Mouse (Mus musculus) neural tube, embryonic 11.5 days (tissue): Measurements from ENCODE around the gene Tpsg1. TPM values are rescaled to one million over a fixed set of nuclear protein-coding genes. Genes with fewer than 3 reads are reported as not detected.

Experiments
- ATAC-seq: fragments of 200-750 bp; cut with Nextera tagmentation; 2 replicates; pipeline ENCODE4 v1.8.0; 2017; ENCODE audit warnings: moderate number of reproducible peaks, mild to moderate bottlenecking, moderate TSS enrichment, moderate library complexity; ENCODE audit not compliant: insufficient read depth, low FRiP score, low TSS enrichment
- DNase-seq: peaks from one replicate; pipeline ENCODE4 v3.0.0-alpha.2; 2015; ENCODE audit warnings: low spot score
- H3K27ac ChIP-seq: fragments of 300-500 bp; sonication (generic); 2 replicates; pipeline ENCODE4 v1.5.1; 2014; ENCODE audit warnings: low read depth, mild to moderate bottlenecking, low read length
- H3K27me3 ChIP-seq: fragments of 300-500 bp; sonication (generic); 2 replicates; pipeline ENCODE4 v1.6.1; 2014; ENCODE audit warnings: mild to moderate bottlenecking, low read length, mixed read lengths; ENCODE audit not compliant: control insufficient read depth, insufficient read depth
- H3K36me3 ChIP-seq: fragments of 300-500 bp; sonication (generic); 2 replicates; pipeline ENCODE4 v1.6.1; 2014; ENCODE audit warnings: mild to moderate bottlenecking, low read length, moderate library complexity, mixed read lengths; ENCODE audit not compliant: control insufficient read depth, insufficient read depth
- H3K4me1 ChIP-seq: fragments of 300-500 bp; sonication (generic); 2 replicates; pipeline ENCODE4 v1.6.1; 2014; ENCODE audit warnings: low read length, mixed read lengths; ENCODE audit not compliant: control insufficient read depth, insufficient read depth
- H3K4me2 ChIP-seq: fragments of 300-500 bp; sonication (generic); 2 replicates; pipeline ENCODE4 v1.6.1; 2014; ENCODE audit warnings: low read depth, mild to moderate bottlenecking, moderate library complexity
- H3K4me3 ChIP-seq: fragments of 300-500 bp; sonication (generic); 2 replicates; pipeline ENCODE4 v1.5.1; 2014; ENCODE audit warnings: low read depth, low read length
- H3K9ac ChIP-seq: fragments of 300-500 bp; sonication (generic); 2 replicates; pipeline ENCODE4 v1.6.1; 2014; ENCODE audit warnings: mild to moderate bottlenecking, low read length
- H3K9me3 ChIP-seq: fragments of 300-500 bp; sonication (generic); 2 replicates; pipeline ENCODE4 v1.6.1; 2016; ENCODE audit warnings: low read length; ENCODE audit not compliant: control insufficient read depth
- WGBS: fragments of 180-500 bp; shearing (Covaris S2); extraction: QIAGEN DNeasy Blood & Tissue Kit; methylation state at CpG from one replicate; pipeline ENCODE4 v1.1.7; 2014; 5-methylcytosine and 5-hydroxymethylcytosine counted together
- polyA plus RNA-seq: library from polyadenylated mRNA; unstranded; fragments of >200 nt; fragmentation: Nextera tagmentation; extraction: Ambion mirVana; gene quantifications from 2 replicates; pipeline ENCODE4 v1.2.1, GENCODE M21; 2014

The Tpsg1 gene
- polyA plus RNA-seq, 1 experiment from 2014 or later: 0.37 TPM

DNA sequence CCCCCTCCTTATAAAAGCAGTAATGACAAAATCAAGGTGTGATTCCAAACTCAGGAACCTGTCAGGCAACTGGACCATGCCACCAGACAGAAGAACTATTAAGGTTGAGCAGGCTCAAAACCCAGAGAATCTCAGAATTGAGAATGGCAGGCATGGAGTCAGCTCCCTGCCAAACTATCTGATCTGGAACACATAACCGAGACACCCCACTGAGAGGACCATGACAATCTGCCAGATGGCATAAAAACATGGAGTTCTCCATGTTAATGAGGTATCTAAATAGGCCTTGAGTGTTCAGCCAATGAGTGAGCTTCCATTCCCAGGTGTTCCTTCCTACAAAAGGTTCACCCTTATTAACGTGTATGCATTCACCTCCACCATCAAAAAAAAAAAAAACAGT is 7.8 kb upstream of the Tpsg1 start:
- no peak for DNase-seq
- no peak overlapping the region for H3K4me3 ChIP-seq
- H3K27ac ChIP-seq: no peak overlapping the region
- 71% methylated on average over 2 of the region's 2 CpGs for WGBS
- no peaks in the 10 kb centered on the region for H3K9me3 ChIP-seq
- H3K4me2 ChIP-seq: no peak overlapping the region
- H3K36me3 ChIP-seq: no peaks in the 10 kb centered on the region
- H3K9ac ChIP-seq: no peak overlapping the region
- no peaks in the 10 kb centered on the region for H3K4me1 ChIP-seq
- no peaks in the 10 kb centered on the region for H3K27me3 ChIP-seq
- no peak for ATAC-seq

DNA sequence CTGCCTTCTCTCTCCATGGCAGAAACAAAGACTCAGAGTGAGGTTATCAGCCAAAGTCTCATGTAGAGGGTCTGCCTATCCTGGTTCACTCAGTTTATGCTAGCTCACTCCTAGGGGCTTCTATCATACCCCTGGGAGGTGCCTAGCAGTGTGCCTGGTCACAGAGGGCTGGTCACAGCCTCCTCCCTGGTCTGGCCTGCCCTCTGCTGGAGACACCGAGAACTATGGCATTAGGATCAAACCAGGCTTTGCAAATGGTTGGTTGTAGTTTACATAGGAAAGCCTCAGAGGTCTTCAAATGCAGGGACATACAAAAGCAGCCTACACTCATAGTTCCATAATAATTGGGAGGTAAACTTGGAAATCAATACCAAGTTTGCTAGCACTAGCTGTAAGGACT is 5.3 kb upstream of the Tpsg1 start:
- Histone ChIP-seq H3K9me3 (no peaks in the 10 kb centered on the region), H3K27ac (no peak overlapping the region), H3K27me3 (no peaks in the 10 kb centered on the region), H3K36me3 (no peaks in the 10 kb centered on the region), H3K4me2 (no peak overlapping the region), H3K9ac (no peak overlapping the region), H3K4me1 (no peaks in the 10 kb centered on the region), H3K4me3 (no peak overlapping the region)
- WGBS: 10% methylated on average over 1 of the region's 1 CpGs
- no peak for ATAC-seq
- peak; percentile 38 for DNase-seq

DNA sequence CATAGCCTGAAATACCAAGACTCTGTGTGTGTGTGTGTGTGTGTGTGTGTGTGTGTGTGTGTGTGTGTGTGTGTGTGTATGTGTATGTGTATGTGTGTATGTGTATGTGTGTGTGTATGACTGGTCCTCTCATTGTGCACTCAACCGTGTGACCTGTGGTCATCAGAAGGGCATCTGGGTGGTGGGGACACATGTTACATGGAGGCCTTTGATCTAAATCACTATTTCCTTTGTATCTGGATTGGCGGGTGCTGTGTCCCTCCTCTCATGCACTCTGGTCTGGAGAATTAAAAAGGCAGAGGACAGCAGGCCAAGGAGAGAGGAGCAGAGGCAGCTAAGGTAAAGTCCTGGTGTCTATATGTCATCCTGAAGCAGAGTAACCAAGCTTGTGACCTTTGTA is 3.1 kb upstream of the Tpsg1 start, which contains the start of gene Tpsb2:
Gene Tpsb2, plus strand, starts transcription at position 301 of the 400 bp plus-strand sequence.
- no peak for DNase-seq
- no peaks in the 10 kb centered on the region for H3K4me1 ChIP-seq
- no peak within 1 kb of the TSS for H3K4me3 ChIP-seq
- H3K36me3 ChIP-seq: no peaks in the 10 kb centered on the region
- H3K27me3 ChIP-seq: no peaks in the 10 kb centered on the region
- no peaks in the 10 kb centered on the region for H3K9me3 ChIP-seq
- no peak within 1 kb of the TSS for H3K27ac ChIP-seq
- no peak within 1 kb of the TSS for H3K4me2 ChIP-seq
- WGBS: 76% methylated on average over 2 of the region's 2 CpGs
- no peak within 1 kb of the TSS for H3K9ac ChIP-seq
- no peak for ATAC-seq

DNA sequence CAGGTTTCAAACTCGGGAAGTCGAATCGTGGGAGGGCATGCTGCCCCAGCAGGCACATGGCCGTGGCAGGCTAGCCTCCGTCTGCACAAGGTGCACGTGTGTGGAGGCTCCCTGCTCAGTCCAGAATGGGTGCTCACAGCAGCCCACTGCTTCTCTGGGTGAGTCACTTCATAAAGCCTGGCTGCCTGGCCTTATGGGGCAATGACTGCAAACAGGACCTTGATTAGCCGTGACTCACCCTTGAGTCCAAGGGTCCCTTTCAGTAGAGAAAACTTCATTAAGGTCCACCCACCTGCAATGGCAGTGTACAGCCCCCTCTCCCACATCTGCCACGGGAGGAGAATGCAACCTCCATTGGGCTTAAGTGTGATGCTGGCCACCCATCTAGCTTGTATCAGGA is 3.4 kb downstream of the Tpsg1 start:
- H3K9ac ChIP-seq: no peak overlapping the region
- no peak overlapping the region for H3K27ac ChIP-seq
- 80% methylated on average over 8 of the region's 8 CpGs for WGBS
- no peaks in the 10 kb centered on the region for H3K9me3 ChIP-seq
- H3K27me3 ChIP-seq: no peaks in the 10 kb centered on the region
- no peak overlapping the region for H3K4me2 ChIP-seq
- DNase-seq: no peak
- ATAC-seq: no peak
- no peaks in the 10 kb centered on the region for H3K36me3 ChIP-seq
- H3K4me3 ChIP-seq: no peak overlapping the region
- H3K4me1 ChIP-seq: no peaks in the 10 kb centered on the region

DNA sequence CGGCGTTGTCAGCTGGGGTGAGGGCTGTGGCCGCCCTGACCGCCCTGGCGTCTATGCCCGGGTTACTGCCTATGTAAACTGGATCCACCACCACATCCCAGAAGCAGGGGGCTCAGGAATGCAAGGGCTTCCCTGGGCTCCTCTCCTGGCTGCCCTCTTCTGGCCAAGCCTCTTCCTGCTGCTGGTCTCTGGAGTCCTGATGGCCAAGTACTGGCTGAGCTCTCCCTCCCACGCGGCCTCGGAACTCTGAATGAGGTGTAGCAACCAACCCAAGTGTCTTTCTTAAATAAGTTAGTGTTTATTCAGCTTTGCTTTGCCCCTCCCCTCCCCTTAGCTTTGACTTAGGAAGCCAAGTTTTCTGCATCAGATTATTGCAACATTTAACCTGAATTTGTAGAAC is 4.9 kb downstream of the Tpsg1 start:
- H3K36me3 ChIP-seq: no peaks in the 10 kb centered on the region
- 45% methylated on average over 9 of the region's 9 CpGs for WGBS
- H3K4me3 ChIP-seq: no peak overlapping the region
- no peak overlapping the region for H3K4me2 ChIP-seq
- H3K9ac ChIP-seq: no peak overlapping the region
- H3K27ac ChIP-seq: no peak overlapping the region
- ATAC-seq (no peak), DNase-seq (peak; percentile 31)
- no peaks in the 10 kb centered on the region for H3K9me3 ChIP-seq
- no peaks in the 10 kb centered on the region for H3K27me3 ChIP-seq
- H3K4me1 ChIP-seq: no peaks in the 10 kb centered on the region

DNA sequence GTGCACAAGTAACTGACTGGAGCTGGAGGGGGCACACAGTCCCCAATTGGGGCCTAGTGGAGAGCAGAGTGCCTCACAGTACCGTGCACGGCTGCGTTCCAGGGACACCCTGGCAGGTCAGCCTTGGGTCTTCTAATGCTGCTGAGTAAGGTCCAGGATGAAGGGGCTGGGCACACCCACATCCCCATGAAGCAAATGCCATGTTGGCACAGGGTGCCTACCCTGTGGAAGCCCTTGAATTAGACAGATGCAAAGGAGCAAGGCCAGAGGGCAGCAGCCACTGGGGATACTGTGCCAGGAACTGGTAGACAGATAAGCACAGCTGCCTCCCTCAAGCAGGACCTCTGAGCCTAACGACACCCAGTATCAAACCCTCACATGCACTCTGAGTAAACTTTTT is 25.5 kb downstream of the Tpsg1 start:
- no peak for DNase-seq
- Histone ChIP-seq H3K27ac (no peak overlapping the region), H3K9me3 (no peaks in the 10 kb centered on the region), H3K4me1 (no peaks in the 10 kb centered on the region; the same call in 1 of the 2 replicates), H3K9ac (no peak overlapping the region), H3K4me2 (no peak overlapping the region), H3K4me3 (no peak overlapping the region), H3K36me3 (peaks cover 2% of the 10 kb centered on the region), H3K27me3 (no peaks in the 10 kb centered on the region)
- ATAC-seq: no peak
- 86% methylated on average over 4 of the region's 4 CpGs for WGBS

DNA sequence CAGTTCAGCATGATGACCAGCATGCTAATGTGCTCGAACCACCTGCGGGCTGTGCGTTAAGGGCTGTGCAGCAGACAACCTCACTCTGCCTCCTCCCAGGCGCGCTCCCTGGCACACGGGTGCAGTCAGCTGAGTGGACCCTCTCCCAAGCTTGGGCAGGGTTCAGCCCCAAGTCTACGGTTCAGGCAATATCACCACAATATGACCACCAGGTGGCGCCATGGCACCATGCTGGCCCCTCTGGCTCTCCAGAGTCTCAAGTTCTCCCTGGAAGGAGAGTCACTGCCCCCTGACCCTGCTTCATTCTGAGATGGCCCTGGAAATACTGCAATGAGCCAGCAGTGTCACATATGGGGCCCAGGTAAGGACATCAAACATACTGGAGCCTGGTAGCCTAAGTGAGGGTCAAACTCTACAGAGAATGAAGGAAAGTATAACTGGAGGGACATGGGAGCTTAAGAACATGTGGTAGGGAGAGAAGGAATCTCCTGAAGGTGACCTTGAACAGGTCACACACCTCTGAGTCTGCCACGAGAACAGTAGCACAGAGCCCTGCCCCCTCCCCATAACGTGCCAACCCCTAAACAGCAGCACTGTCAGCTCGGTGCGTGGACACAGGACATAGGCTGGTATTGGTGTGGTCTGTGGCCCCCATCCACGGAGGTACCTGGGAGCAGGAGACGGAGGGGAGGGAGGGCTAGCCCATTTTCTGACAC is 28.9 kb downstream of the Tpsg1 start:
- H3K36me3 ChIP-seq: no peaks in the 10 kb centered on the region; the same call in 1 of the 2 replicates
- DNase-seq (peak; percentile 87), ATAC-seq (peak; percentile 73)
- H3K4me2 ChIP-seq: no peak overlapping the region
- H3K4me1 ChIP-seq: no peaks in the 10 kb centered on the region; the same call in 1 of the 2 replicates
- no peaks in the 10 kb centered on the region for H3K9me3 ChIP-seq
- no peak overlapping the region for H3K9ac ChIP-seq
- no peak overlapping the region for H3K4me3 ChIP-seq
- no peaks in the 10 kb centered on the region for H3K27me3 ChIP-seq
- WGBS: 43% methylated on average over 14 of the region's 14 CpGs
- H3K27ac ChIP-seq: no peak overlapping the region

DNA sequence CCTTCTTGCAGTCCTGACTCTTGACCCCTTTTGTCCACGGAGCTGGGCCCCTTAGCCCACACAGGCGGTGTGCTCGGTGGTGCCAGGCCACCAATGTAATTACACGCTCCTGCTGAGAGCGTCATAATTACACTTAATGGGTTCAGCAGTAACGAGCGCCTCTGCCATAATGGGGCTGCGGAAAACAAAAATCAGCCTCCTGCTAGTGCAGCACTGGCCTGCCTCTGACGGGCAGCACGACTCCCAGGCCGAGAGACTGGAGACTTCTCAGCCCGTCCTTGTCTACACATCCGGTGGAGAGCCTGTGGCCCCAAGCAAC is 29.4 kb downstream of the Tpsg1 start:
- 24% methylated on average over 13 of the region's 13 CpGs for WGBS
- H3K9ac ChIP-seq: no peak overlapping the region
- no peaks in the 10 kb centered on the region for H3K27me3 ChIP-seq
- no peak overlapping the region for H3K4me2 ChIP-seq
- H3K9me3 ChIP-seq: no peaks in the 10 kb centered on the region
- H3K36me3 ChIP-seq: no peaks in the 10 kb centered on the region; the same call in 1 of the 2 replicates
- 0 out of 2 replicates have a peak, but pooled peaks have one; percentile 41 for ATAC-seq
- no peak overlapping the region for H3K4me3 ChIP-seq
- DNase-seq: no peak
- H3K27ac ChIP-seq: no peak overlapping the region
- no peaks in the 10 kb centered on the region; the same call in 1 of the 2 replicates for H3K4me1 ChIP-seq

DNA sequence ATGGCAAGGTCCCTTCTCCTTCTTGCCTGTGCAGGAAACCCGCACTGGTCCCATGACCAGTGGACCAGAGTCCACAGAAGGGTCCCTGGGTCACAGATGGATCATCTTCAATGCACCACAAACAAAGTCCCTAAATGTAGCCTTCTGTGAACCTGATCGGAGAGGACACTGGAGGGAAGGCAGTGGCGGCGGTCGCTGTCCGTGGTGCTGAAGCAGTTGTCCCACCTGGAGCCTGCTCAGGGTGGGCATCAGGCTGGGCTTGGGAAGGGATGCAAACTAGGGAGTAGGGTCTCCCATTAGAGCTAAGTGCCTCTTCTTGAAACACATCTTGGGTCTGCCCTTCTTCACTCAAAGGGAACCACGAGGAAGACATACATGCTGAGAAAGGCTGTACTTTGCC is 31.4 kb downstream of the Tpsg1 start:
- Histone ChIP-seq H3K27me3 (no peaks in the 10 kb centered on the region), H3K4me2 (no peak overlapping the region), H3K27ac (no peak overlapping the region), H3K4me1 (peaks cover 16% of the 10 kb centered on the region), H3K9me3 (no peaks in the 10 kb centered on the region), H3K4me3 (no peak overlapping the region), H3K9ac (no peak overlapping the region), H3K36me3 (no peaks in the 10 kb centered on the region)
- 6% methylated on average over 7 of the region's 7 CpGs for WGBS
- ATAC-seq (no peak), DNase-seq (peak; percentile 66)
